Mouse (Mus musculus) lung, embryonic 14.5 days (tissue): ENCODE results near the gene Rpa1. TPM values are rescaled to one million over a fixed set of nuclear protein-coding genes. Genes with fewer than 3 reads are reported as not detected.
A peak's percentile ranks its signal among the peaks of the same experiment; 100 is the strongest.

ENCODE experiments used
- ATAC-seq: fragments of 200-750 bp; cut with Nextera tagmentation; 2 replicates; pipeline ENCODE4 v1.8.0; 2017; ENCODE audit warnings: mild to moderate bottlenecking, moderate TSS enrichment, moderate library complexity; ENCODE audit not compliant: insufficient read depth
- DNase-seq: peaks from one replicate; pipeline ENCODE4 v3.0.0-alpha.2; 2015
- H3K27ac ChIP-seq: fragments of 300-500 bp; sonication (generic); 2 replicates; pipeline ENCODE4 v1.5.1; 2014; ENCODE audit warnings: low read depth, mild to moderate bottlenecking, moderate library complexity
- H3K27me3 ChIP-seq: fragments of 300-500 bp; sonication (generic); 2 replicates; pipeline ENCODE4 v1.6.1; 2014; ENCODE audit warnings: low read length, control low read depth; ENCODE audit not compliant: insufficient read depth
- H3K36me3 ChIP-seq: fragments of 300-500 bp; sonication (generic); 2 replicates; pipeline ENCODE4 v1.6.1; 2014; ENCODE audit warnings: control low read depth; ENCODE audit not compliant: insufficient read depth
- H3K4me1 ChIP-seq: fragments of 300-500 bp; sonication (generic); 2 replicates; pipeline ENCODE4 v1.6.1; 2014; ENCODE audit warnings: antibody characterized with exemption, control low read depth; ENCODE audit not compliant: insufficient read depth
- H3K4me2 ChIP-seq: fragments of 300-500 bp; sonication (generic); 2 replicates; pipeline ENCODE4 v1.6.1; 2014; ENCODE audit warnings: mild to moderate bottlenecking
- H3K4me3 ChIP-seq: fragments of 300-500 bp; sonication (generic); 2 replicates; pipeline ENCODE4 v1.5.1; 2014; ENCODE audit warnings: low read depth, low read length
- H3K9ac ChIP-seq: fragments of 300-500 bp; sonication (generic); 2 replicates; pipeline ENCODE4 v1.6.1; 2014
- H3K9me3 ChIP-seq: fragments of 300-500 bp; sonication (generic); 2 replicates; pipeline ENCODE4 v1.6.1; 2016; ENCODE audit warnings: low read depth, low read length, control low read depth
- CTCF ChIP-seq: IDR thresholded peaks from 2 replicates; pipeline ENCODE4 v1.5.1; 2016; ENCODE audit warnings: antibody characterized with exemption, low read depth
- WGBS: fragments of 180-500 bp; shearing (Covaris S2); extraction: QIAGEN DNeasy Blood & Tissue Kit; methylation state at CpG from one replicate; pipeline ENCODE4 v1.1.7; 2014; 5-methylcytosine and 5-hydroxymethylcytosine counted together
- polyA plus RNA-seq: library from polyadenylated mRNA; unstranded; fragments of >200 nt; fragmentation: Nextera tagmentation; extraction: Ambion mirVana; gene quantifications from 2 replicates; pipeline ENCODE4 v1.2.1, GENCODE M21; 2014

The Rpa1 gene
- polyA plus RNA-seq, 1 experiment from 2014 or later: 186 TPM

GRCm38 (mm10) chr11:75351225-75351624, 3.1 kb upstream of the Rpa1 start:
- H3K4me1 ChIP-seq: no peaks in the 10 kb centered on the region
- ATAC-seq: no peak
- H3K36me3 ChIP-seq: 0 out of 2 replicates have a peak, but pooled peaks cover 3% of the 10 kb centered on the region
- TF ChIP-seq CTCF: no peak
- H3K9me3 ChIP-seq: no peaks in the 10 kb centered on the region
- no peak overlapping the region for H3K4me2 ChIP-seq
- peak; percentile 31 for DNase-seq
- H3K27me3 ChIP-seq: no peaks in the 10 kb centered on the region
- no peak overlapping the region for H3K9ac ChIP-seq
- H3K4me3 ChIP-seq: no peak overlapping the region
- no peak overlapping the region for H3K27ac ChIP-seq

DNA sequence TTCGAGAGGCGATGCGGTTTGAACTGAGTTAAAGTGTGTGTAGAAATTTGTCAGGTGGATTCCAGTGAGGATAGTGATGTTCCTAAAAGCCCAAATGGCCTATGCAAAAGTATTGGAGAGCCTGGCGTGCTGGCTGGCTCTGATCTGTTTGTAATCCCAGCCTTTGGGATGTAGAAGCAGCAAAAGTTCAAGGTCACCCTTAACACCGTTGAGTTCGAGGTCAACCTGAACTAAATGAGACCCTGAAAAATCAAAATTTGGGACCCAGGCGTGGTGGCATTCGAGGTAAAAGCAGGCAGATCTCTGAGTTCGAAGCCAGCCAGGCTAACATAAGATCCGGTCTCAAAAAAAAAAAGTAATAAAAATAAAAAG, 752 bp upstream of the Rpa1 start:
- Histone ChIP-seq H3K4me3 (peak overlapping the region; percentile 94), H3K27ac (peak overlapping the region; percentile 76), H3K36me3 (0 out of 2 replicates have a peak, but pooled peaks cover 7% of the 10 kb centered on the region), H3K4me2 (peak overlapping the region; percentile 76), H3K9me3 (no peaks in the 10 kb centered on the region), H3K9ac (peak overlapping the region; percentile 82), H3K27me3 (no peaks in the 10 kb centered on the region), H3K4me1 (peaks cover 7% of the 10 kb centered on the region)
- no peak for ATAC-seq
- no peak for TF ChIP-seq CTCF
- 40% methylated on average over 10 of the region's 10 CpGs for WGBS
- DNase-seq: no peak

DNA sequence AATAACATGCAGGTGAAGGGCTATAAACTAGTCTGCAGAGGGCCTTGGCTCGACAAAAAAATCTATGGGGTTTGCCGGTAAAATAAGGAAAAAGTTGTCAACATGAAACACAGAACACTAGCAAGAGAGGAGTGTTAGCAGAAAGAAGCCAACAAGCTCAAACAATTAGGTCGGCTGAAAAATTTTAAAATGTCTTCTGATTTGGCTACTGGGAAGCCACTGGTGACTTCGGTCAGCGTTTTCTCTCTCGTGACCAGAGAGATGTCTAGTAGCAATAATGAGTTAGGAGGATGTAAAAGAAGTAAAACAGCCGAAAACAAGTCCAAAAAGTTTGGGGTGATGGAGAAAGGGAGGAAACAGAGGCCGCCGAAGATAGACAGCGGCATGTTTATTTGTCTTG, 528 bp downstream of the Rpa1 start:
- ATAC-seq (no peak), DNase-seq (no peak)
- under 1% methylated on average over 10 of the region's 10 CpGs for WGBS
- 0 out of 2 replicates have a peak, but pooled peaks cover 4% of the 10 kb centered on the region for H3K36me3 ChIP-seq
- H3K9me3 ChIP-seq: no peaks in the 10 kb centered on the region
- H3K27me3 ChIP-seq: no peaks in the 10 kb centered on the region
- no peak for TF ChIP-seq CTCF
- H3K4me1 ChIP-seq: peaks cover 15% of the 10 kb centered on the region
- peak overlapping the region; percentile 82 for H3K9ac ChIP-seq
- peak overlapping the region; percentile 69; the same call in 1 of the 2 replicates for H3K27ac ChIP-seq
- H3K4me3 ChIP-seq: peak overlapping the region; percentile 94
- H3K4me2 ChIP-seq: peak overlapping the region; percentile 76

GRCm38 (mm10) chr11:75347188-75347585, 937 bp downstream of the Rpa1 start:
- Histone ChIP-seq H3K36me3 (0 out of 2 replicates have a peak, but pooled peaks cover 4% of the 10 kb centered on the region), H3K27ac (peak overlapping the region; percentile 9; the same call in 1 of the 2 replicates), H3K27me3 (no peaks in the 10 kb centered on the region), H3K4me3 (peak overlapping the region; percentile 94), H3K4me2 (peak overlapping the region; percentile 76), H3K9me3 (no peaks in the 10 kb centered on the region), H3K4me1 (peaks cover 15% of the 10 kb centered on the region), H3K9ac (peak overlapping the region; percentile 82)
- no peak for TF ChIP-seq CTCF
- ATAC-seq (no peak), DNase-seq (peak; percentile 27)
- 25% methylated on average over 10 of the region's 10 CpGs for WGBS

- no peak for TF ChIP-seq CTCF
- DNase-seq (peak; percentile 67), ATAC-seq (no peak)
- Histone ChIP-seq H3K27me3 (no peaks in the 10 kb centered on the region), H3K9me3 (no peaks in the 10 kb centered on the region), H3K4me1 (peaks cover 15% of the 10 kb centered on the region), H3K9ac (peak overlapping the region; percentile 82), H3K27ac (no peak overlapping the region), H3K4me2 (peak overlapping the region; percentile 76), H3K4me3 (peak overlapping the region; percentile 94), H3K36me3 (0 out of 2 replicates have a peak, but pooled peaks cover 4% of the 10 kb centered on the region)
- 29% methylated on average over 3 of the region's 4 CpGs for WGBS
These were observed 1.5 kb downstream of the Rpa1 start for GRCm38 (mm10) chr11:75346556-75347187.

- ATAC-seq (no peak), DNase-seq (no peak)
- TF ChIP-seq CTCF: no peak
- H3K27ac ChIP-seq: peak overlapping the region; percentile 65
- H3K36me3 ChIP-seq: peaks cover 23% of the 10 kb centered on the region
- 88% methylated on average over 5 of the region's 5 CpGs for WGBS
- H3K9ac ChIP-seq: no peak overlapping the region; the same call in 1 of the 2 replicates
- peak overlapping the region; percentile 43 for H3K4me2 ChIP-seq
- peaks cover 15% of the 10 kb centered on the region for H3K4me1 ChIP-seq
- H3K9me3 ChIP-seq: no peaks in the 10 kb centered on the region
- no peaks in the 10 kb centered on the region for H3K27me3 ChIP-seq
- H3K4me3 ChIP-seq: no peak overlapping the region
These were observed 3.4 kb downstream of the Rpa1 start for GRCm38 (mm10) chr11:75344716-75345115.

DNA sequence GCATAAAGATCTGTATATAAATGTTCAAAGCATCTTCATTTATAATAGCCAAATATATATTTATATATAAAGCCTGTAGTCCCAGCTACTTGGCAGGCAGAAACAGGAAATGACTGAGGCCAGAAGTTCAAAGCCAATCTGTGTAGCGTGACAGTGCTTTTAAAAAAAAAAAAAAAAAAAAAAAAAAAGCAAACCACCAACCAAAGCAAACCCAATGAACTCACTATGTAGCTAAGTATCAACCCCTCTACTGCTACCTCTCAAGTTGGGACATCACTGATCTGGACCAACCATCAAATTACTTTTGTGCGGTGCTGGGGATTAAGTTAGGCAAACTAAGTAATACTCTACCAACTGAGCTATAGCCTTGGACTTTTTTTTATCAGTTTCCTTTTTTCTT, 4.0 kb downstream of the Rpa1 start:
- Histone ChIP-seq H3K4me2 (peak overlapping the region; percentile 43), H3K9ac (no peak overlapping the region), H3K4me1 (peaks cover 15% of the 10 kb centered on the region), H3K36me3 (peaks cover 28% of the 10 kb centered on the region), H3K9me3 (no peaks in the 10 kb centered on the region), H3K4me3 (no peak overlapping the region), H3K27me3 (no peaks in the 10 kb centered on the region), H3K27ac (peak overlapping the region; percentile 65)
- ATAC-seq: no peak
- no peak for TF ChIP-seq CTCF
- 40% methylated on average over 2 of the region's 2 CpGs for WGBS
- DNase-seq: peak; percentile 86
